ENCODE assay signal across 13 mouse cellular contexts in genomic region chr4:114595188-114595701, GRCm38 (mm10).
DNase-seq lines count a peak whose midpoint lies in the region; ATAC-seq and TF ChIP-seq lines count a peak whose summit lies in the region.
"Had no signal": no experiment of that assay in that cellular context is flagged by ENCODE, and none has a peak within 500 bp of the region (broad histone marks: within the 10 kb centered on the region; RNA-seq: fewer than 3 reads in every experiment).

No protein-coding gene starts in this region.

- no peak overlapping the region for H3K27ac ChIP-seq in lung, embryonic 16.5 days (ENCODE audit: low read length)
- H3K27ac ChIP-seq in stomach, postnatal 0 days (replicated peaks) = no peak overlapping the region
- no peak overlapping the region for H3K27ac ChIP-seq in thymus, adult 2 months (ENCODE audit: control insufficient read depth, insufficient read depth, low read length)
- H3K27ac ChIP-seq: heart, embryonic 13.5 days; kidney, postnatal 0 days; left cerebral cortex, adult 2 months had no signal

- no peak for TF ChIP-seq CTCF in lung, adult 2 months (IDR thresholded peaks at IDR 0.05; ENCODE audit: insufficient read depth, low read length)
- TF ChIP-seq CTCF in stomach, postnatal 0 days (IDR thresholded peaks at IDR 0.05; ENCODE audit: low read depth) = no peak
- TF ChIP-seq CTCF in thymus, adult 2 months (IDR thresholded peaks at IDR 0.05; ENCODE audit: borderline replicate concordance, control insufficient read depth, extremely low read depth, insufficient read depth, low read length, poor library complexity) = no peak

- 35% methylated on average over 2 of the region's 2 CpGs for WGBS in lung, embryonic 16.5 days
- WGBS in lung, adult 2 months = 30% methylated on average over 2 of the region's 2 CpGs
- 29% methylated on average over 2 of the region's 2 CpGs for WGBS in stomach, postnatal 0 days
- WGBS in thymus, adult 2 months = 66% methylated on average over 2 of the region's 2 CpGs

- peaks cover 13% of the 10 kb centered on the region for H3K4me1 ChIP-seq in lung, embryonic 16.5 days (replicated peaks; ENCODE audit: control insufficient read depth, insufficient read depth, low read length)
- H3K4me1 ChIP-seq in lung, adult 2 months (ENCODE audit: control insufficient read depth, insufficient read depth, low read length) = no peaks in the 10 kb centered on the region
- H3K4me1 ChIP-seq in stomach, postnatal 0 days (replicated peaks; ENCODE audit: control insufficient read depth, insufficient read depth) = peaks cover 3% of the 10 kb centered on the region; the same call in 1 of the 2 replicates
- peaks cover 15% of the 10 kb centered on the region for H3K4me1 ChIP-seq in thymus, adult 2 months (replicated peaks; ENCODE audit: control insufficient read depth, insufficient read depth, low read length)

- TF ChIP-seq POLR2A in lung, adult 2 months (IDR thresholded peaks at IDR 0.05; ENCODE audit: borderline replicate concordance, extremely low read depth, low read depth, low read length) = no peak
- no peak for TF ChIP-seq POLR2A in thymus, adult 2 months (IDR thresholded peaks at IDR 0.05; ENCODE audit: control insufficient read depth, extremely low read depth, insufficient read depth, low read length, poor library complexity)

- no peaks in the 10 kb centered on the region for H3K27me3 ChIP-seq in lung, embryonic 16.5 days (ENCODE audit: control insufficient read depth, insufficient read depth, low read depth, low read length)
- H3K27me3 ChIP-seq in stomach, postnatal 0 days (ENCODE audit: control insufficient read depth, insufficient read depth, low read length) = no peaks in the 10 kb centered on the region
- H3K27me3 ChIP-seq in thymus, adult 2 months (ENCODE audit: control insufficient read depth, insufficient read depth, low read length) = no peaks in the 10 kb centered on the region

- H3K9me3 ChIP-seq in lung, embryonic 16.5 days (ENCODE audit: control insufficient read depth, low read length) = no peaks in the 10 kb centered on the region
- no peaks in the 10 kb centered on the region for H3K9me3 ChIP-seq in stomach, postnatal 0 days (ENCODE audit: control insufficient read depth, low read length)
- H3K9me3 ChIP-seq: heart, embryonic 13.5 days had no signal

- intact Hi-C loops in heart, postnatal 10 days (cut with DNase I) = no loop called here

- no peak overlapping the region for H3K9ac ChIP-seq in lung, embryonic 16.5 days (ENCODE audit: low read length)
- H3K9ac ChIP-seq in stomach, postnatal 0 days (ENCODE audit: low read length) = no peak overlapping the region
- H3K9ac ChIP-seq: heart, embryonic 13.5 days had no signal

- peak; percentile 59 for ATAC-seq in lung, embryonic 16.5 days (ENCODE audit: low read depth)
- peak; percentile 32; the same call in 1 of the 2 replicates for ATAC-seq in stomach, postnatal 0 days (ENCODE audit: low FRiP score, low TSS enrichment)

- DNase-seq in cerebellum, postnatal 14 days = peak; percentile 37 to 56
- no peak for DNase-seq in cerebellum, postnatal 36 days
- DNase-seq in lung, adult 2 months = no peak
- DNase-seq in heart, postnatal 10 days = peak; percentile 70 to 76
- DNase-seq in stomach, postnatal 0 days (ENCODE audit: low spot score) = no peak
- no peak for DNase-seq in adrenal gland, postnatal 14 days
- no peak for DNase-seq in thymus, adult 2 months
- DNase-seq: adrenal gland, adult 8-10 months; cerebellum, adult 8-10 months had no signal

- no peak overlapping the region for H3K4me2 ChIP-seq in lung, embryonic 16.5 days (ENCODE audit: low read depth, low read length)
- H3K4me2 ChIP-seq in stomach, postnatal 0 days (replicated peaks; ENCODE audit: low read depth) = no peak overlapping the region
- H3K4me2 ChIP-seq: heart, embryonic 13.5 days had no signal

- no peak overlapping the region for H3K4me3 ChIP-seq in lung, embryonic 16.5 days (ENCODE audit: low read length)
- H3K4me3 ChIP-seq in lung, adult 2 months (replicated peaks; ENCODE audit: extremely low read depth, low read depth, low read length) = no peak overlapping the region
- no peak overlapping the region for H3K4me3 ChIP-seq in stomach, postnatal 0 days (ENCODE audit: low read depth, low read length)
- no peak overlapping the region for H3K4me3 ChIP-seq in thymus, adult 2 months (ENCODE audit: control insufficient read depth, insufficient read depth, low read length)
- H3K4me3 ChIP-seq: heart, embryonic 13.5 days; left cerebral cortex, adult 2 months had no signal

- no peak for TF ChIP-seq EP300 in stomach, postnatal 0 days (optimal IDR thresholded peaks at IDR 0.05)

- no peaks in the 10 kb centered on the region for H3K36me3 ChIP-seq in lung, embryonic 16.5 days (ENCODE audit: control insufficient read depth, insufficient read depth, low read length)
- H3K36me3 ChIP-seq in stomach, postnatal 0 days (ENCODE audit: control insufficient read depth, insufficient read depth, low read length) = no peaks in the 10 kb centered on the region
- H3K36me3 ChIP-seq in thymus, adult 2 months (ENCODE audit: control insufficient read depth, insufficient read depth, low read length) = no peaks in the 10 kb centered on the region
- H3K36me3 ChIP-seq: heart, embryonic 13.5 days had no signal

Comparison
In these comparisons a context has a peak if more than half of its experiments do, and no peak if none do; other contexts are left out.
1. DNase-seq: peak in cerebellum, postnatal 14 days (2 of 2) and heart, postnatal 10 days (2 of 2); none in cerebellum, postnatal 36 days (0 of 2), lung, adult 2 months (single experiment), stomach, postnatal 0 days (single experiment), adrenal gland, postnatal 14 days (single experiment) and thymus, adult 2 months (single experiment).